Comparison of ENCODE assay signal across 8 mouse cellular contexts in genomic region chr19:38836084-38836437, GRCm38 (mm10). TPM values are rescaled to one million over a fixed set of nuclear protein-coding genes. Genes with fewer than 3 reads are reported as not detected.
DNase-seq lines count a peak whose midpoint lies in the region; ATAC-seq and TF ChIP-seq lines count a peak whose summit lies in the region.

No protein-coding gene starts in this region.

- 22% methylated on average over 10 of the region's 10 CpGs for WGBS in kidney, embryonic 16.5 days
- WGBS in hindbrain, embryonic 15.5 days = 25% methylated on average over 10 of the region's 10 CpGs
- WGBS in midbrain, embryonic 15.5 days = 26% methylated on average over 10 of the region's 10 CpGs

- no peak for ATAC-seq in kidney, embryonic 16.5 days (ENCODE audit: low FRiP score, low TSS enrichment)
- peak; percentile 54 for ATAC-seq in hindbrain, embryonic 15.5 days (ENCODE audit: low FRiP score, low read depth)
- no peak; the same call in 1 of the 2 replicates for ATAC-seq in midbrain, embryonic 15.5 days (replicated peaks)

- no peaks in the 10 kb centered on the region for H3K36me3 ChIP-seq in kidney, embryonic 16.5 days (ENCODE audit: insufficient read depth, low read length)
- no peaks in the 10 kb centered on the region for H3K36me3 ChIP-seq in hindbrain, embryonic 15.5 days
- H3K36me3 ChIP-seq in midbrain, embryonic 15.5 days (replicated peaks) = no peaks in the 10 kb centered on the region

- H3K27ac ChIP-seq in kidney, embryonic 16.5 days (ENCODE audit: low read length) = 0 out of 2 replicates have a peak overlapping the region, but pooled peaks have one; percentile 2
- peak overlapping the region; percentile 8 for H3K27ac ChIP-seq in cortical plate, adult 2 months (ENCODE audit: insufficient read depth, low read length)
- peak overlapping the region; percentile 90 for H3K27ac ChIP-seq in hindbrain, embryonic 15.5 days (replicated peaks)
- peak overlapping the region; percentile 93 for H3K27ac ChIP-seq in midbrain, embryonic 15.5 days

- H3K4me1 ChIP-seq in kidney, embryonic 16.5 days (ENCODE audit: insufficient read depth, low read length) = peaks cover 3% of the 10 kb centered on the region
- peaks cover 2% of the 10 kb centered on the region; the same call in 1 of the 2 replicates for H3K4me1 ChIP-seq in cortical plate, adult 2 months (ENCODE audit: control insufficient read depth, insufficient read depth, low read length)
- H3K4me1 ChIP-seq in hindbrain, embryonic 15.5 days (replicated peaks) = peaks cover 21% of the 10 kb centered on the region
- H3K4me1 ChIP-seq in midbrain, embryonic 15.5 days = peaks cover 20% of the 10 kb centered on the region

- no peak for DNase-seq in kidney, adult 18-20 months
- no peak for DNase-seq in adrenal gland, adult (ENCODE audit: inconsistent age in 2 of 2, low spot score in 1 of 2)
- no peak for DNase-seq in right cerebral cortex, adult 2 months (ENCODE audit: low spot score in 2 of 2)
- no peak for DNase-seq in adipocyte (ENCODE audit: low spot score)

- no peaks in the 10 kb centered on the region for H3K9me3 ChIP-seq in kidney, embryonic 16.5 days (ENCODE audit: low read length)
- no peaks in the 10 kb centered on the region for H3K9me3 ChIP-seq in hindbrain, embryonic 15.5 days
- H3K9me3 ChIP-seq in midbrain, embryonic 15.5 days = no peaks in the 10 kb centered on the region

- no peak for TF ChIP-seq CTCF in cortical plate, adult 2 months (IDR thresholded peaks at IDR 0.05; ENCODE audit: extremely low read depth, insufficient read depth, low read length)

- no peak for TF ChIP-seq POLR2A in cortical plate, adult 2 months (IDR thresholded peaks at IDR 0.05; ENCODE audit: extremely low read depth, insufficient read depth, low read length)

- H3K27me3 ChIP-seq in kidney, embryonic 16.5 days (ENCODE audit: insufficient read depth, low read length) = no peaks in the 10 kb centered on the region
- H3K27me3 ChIP-seq in hindbrain, embryonic 15.5 days = no peaks in the 10 kb centered on the region
- no peaks in the 10 kb centered on the region for H3K27me3 ChIP-seq in midbrain, embryonic 15.5 days (replicated peaks)

- peak overlapping the region; percentile 82 for H3K4me3 ChIP-seq in kidney, embryonic 16.5 days (ENCODE audit: low read length)
- H3K4me3 ChIP-seq in cortical plate, adult 2 months (ENCODE audit: insufficient read depth, low read length) = peak overlapping the region; percentile 35
- H3K4me3 ChIP-seq in hindbrain, embryonic 15.5 days = peak overlapping the region; percentile 63
- H3K4me3 ChIP-seq in midbrain, embryonic 15.5 days = peak overlapping the region; percentile 91

- H3K9ac ChIP-seq in kidney, embryonic 16.5 days (replicated peaks; ENCODE audit: low read length) = peak overlapping the region; percentile 75
- peak overlapping the region; percentile 34; the same call in 1 of the 2 replicates for H3K9ac ChIP-seq in hindbrain, embryonic 15.5 days
- H3K9ac ChIP-seq in midbrain, embryonic 15.5 days = peak overlapping the region; percentile 89

- peak overlapping the region; percentile 75 for H3K4me2 ChIP-seq in kidney, embryonic 16.5 days (replicated peaks; ENCODE audit: low read depth, low read length)
- H3K4me2 ChIP-seq in hindbrain, embryonic 15.5 days = peak overlapping the region; percentile 62
- peak overlapping the region; percentile 50 for H3K4me2 ChIP-seq in midbrain, embryonic 15.5 days

RNA-seq across cellular contexts. Expression of gene Tbc1d12, which starts 0.3 kb away (rescaled TPM):
- 2.0 and 2.2 TPM in 2 replicates for polyA plus RNA-seq in kidney, embryonic 16.5 days (2015; fragmentation: Nextera tagmentation; extraction: Ambion mirVana)
- 6.9 and 7.0 TPM in 2 replicates for polyA plus RNA-seq in cortical plate, adult 2 months (2012; rRNA removed)
- polyA plus RNA-seq in hindbrain, embryonic 15.5 days (2015; fragmentation: Nextera tagmentation; extraction: Ambion mirVana) = 6.2 and 6.5 TPM in 2 replicates
- 5.7 and 6.1 TPM in 2 replicates for polyA plus RNA-seq in midbrain, embryonic 15.5 days (2015; fragmentation: Nextera tagmentation; extraction: Ambion mirVana)

RNA-seq across cellular contexts. Expression of gene Noc3l, which starts 17.0 kb away (rescaled TPM):
- 7.8 and 8.0 TPM in 2 replicates for polyA plus RNA-seq in kidney, embryonic 16.5 days (2015; fragmentation: Nextera tagmentation; extraction: Ambion mirVana)
- 8.0 TPM in 2 replicates for polyA plus RNA-seq in cortical plate, adult 2 months (2012; rRNA removed)
- 3.9 and 4.6 TPM in 2 replicates for polyA plus RNA-seq in hindbrain, embryonic 15.5 days (2015; fragmentation: Nextera tagmentation; extraction: Ambion mirVana)
- 4.7 and 4.8 TPM in 2 replicates for polyA plus RNA-seq in midbrain, embryonic 15.5 days (2015; fragmentation: Nextera tagmentation; extraction: Ambion mirVana)

Comparison
In these comparisons a context has a peak if more than half of its experiments do, and no peak if none do; other contexts are left out.
1. H3K27ac ChIP-seq: peak in every context shown above with its lines; median percentile 93 in midbrain, embryonic 15.5 days; 90 in hindbrain, embryonic 15.5 days; 8 in cortical plate, adult 2 months; 2 in kidney, embryonic 16.5 days.
2. H3K4me3 ChIP-seq: peak in every context shown above with its lines; median percentile 91 in midbrain, embryonic 15.5 days; 82 in kidney, embryonic 16.5 days; 63 in hindbrain, embryonic 15.5 days; 35 in cortical plate, adult 2 months.
3. H3K9ac ChIP-seq: peak in every context shown above with its lines; median percentile 89 in midbrain, embryonic 15.5 days; 75 in kidney, embryonic 16.5 days; 34 in hindbrain, embryonic 15.5 days.